Mouse (Mus musculus) megakaryocyte progenitor cell, adult 5-6 weeks (primary cell): ENCODE data around the gene Cnpy3. TPM values are rescaled to one million over a fixed set of nuclear protein-coding genes. Genes with fewer than 3 reads are reported as not detected.
"Not testable (repeated sequence)": the region's sequence is repeated elsewhere in the genome, so short reads cannot be mapped to it uniquely, and the experiment has no call there.

Source experiments
- ATAC-seq: replicated peaks from 2 replicates; pipeline ENCODE4 v1.8.0; 2016; ENCODE audit warnings: mild to moderate bottlenecking, moderate TSS enrichment, inconsistent platforms; ENCODE audit not compliant: poor library complexity
- total RNA-seq, 2 experiments: library from RNA; stranded (forward) in 1 of 2; stranded (reverse) in 1 of 2; fragments of 157-497, 149-512 nt in 1 of 2; fragments of 200-1000 nt in 1 of 2; gene quantifications; 2 replicates each; pipeline versions ENCODE4 v1.2.3 to v1.2.4; 2015 to 2017

Gene Cnpy3
- total RNA-seq, 2 experiments from 2014 or later, result 30.6 to 101 TPM

- no peak; the same call in 1 of the 2 replicates for ATAC-seq
Measured at GRCm38 (mm10) chr17:46767868-46768267, 15.9 kb upstream of the Cnpy3 start.

- not testable (repeated sequence) for ATAC-seq
Measured at GRCm38 (mm10) chr17:46764916-46765315, 12.9 kb upstream of the Cnpy3 start.

GRCm38 (mm10) chr17:46763544-46763943 is 11.5 kb upstream of the Cnpy3 start, which contains the start of gene Ptcra:
Gene Ptcra (minus strand): TSS chr17:46763712.
- no peak for ATAC-seq

- ATAC-seq, result no peak
Measured at GRCm38 (mm10) chr17:46758753-46759152, 6.7 kb upstream of the Cnpy3 start.

- peak; percentile 59 for ATAC-seq
Measured at GRCm38 (mm10) chr17:46751056-46751793, 789 bp downstream of the Cnpy3 start.

- ATAC-seq, result no peak
Measured at GRCm38 (mm10) chr17:46750580-46750979, 1.4 kb downstream of the Cnpy3 start.

GRCm38 (mm10) chr17:46749282-46749681 is 2.7 kb downstream of the Cnpy3 start:
- no peak for ATAC-seq

GRCm38 (mm10) chr17:46747806-46748205 is 4.2 kb downstream of the Cnpy3 start:
- no peak for ATAC-seq

- ATAC-seq, result no peak
Measured at GRCm38 (mm10) chr17:46747234-46747633, 4.8 kb downstream of the Cnpy3 start.

- no peak for ATAC-seq
Measured at GRCm38 (mm10) chr17:46745506-46745905, 6.5 kb downstream of the Cnpy3 start.

- ATAC-seq, result no peak
Measured at GRCm38 (mm10) chr17:46742986-46743385, 9.0 kb downstream of the Cnpy3 start.

GRCm38 (mm10) chr17:46741305-46741704 is 10.7 kb downstream of the Cnpy3 start:
- no peak for ATAC-seq

GRCm38 (mm10) chr17:46736160-46736559 is 15.9 kb downstream of the Cnpy3 start:
- peak; percentile 90 for ATAC-seq

GRCm38 (mm10) chr17:46735287-46735686 is 16.7 kb downstream of the Cnpy3 start:
- no peak for ATAC-seq

- ATAC-seq, result no peak
Measured at GRCm38 (mm10) chr17:46734055-46734454, 18.0 kb downstream of the Cnpy3 start.

- peak; percentile 5; the same call in 1 of the 2 replicates for ATAC-seq
Measured at GRCm38 (mm10) chr17:46728904-46729318, 23.1 kb downstream of the Cnpy3 start, which contains the start of gene Gnmt. Gene Gnmt (minus strand): TSS chr17:46729168.

GRCm38 (mm10) chr17:46728496-46728895 is 23.5 kb downstream of the Cnpy3 start:
- no peak for ATAC-seq

- no peak for ATAC-seq
Measured at GRCm38 (mm10) chr17:46728021-46728420, 24.0 kb downstream of the Cnpy3 start.

- no peak for ATAC-seq
Measured at GRCm38 (mm10) chr17:46727271-46727670, 24.7 kb downstream of the Cnpy3 start.

- no peak for ATAC-seq
Measured at GRCm38 (mm10) chr17:46725731-46726645, 26.0 kb downstream of the Cnpy3 start.

GRCm38 (mm10) chr17:46725273-46725672 is 26.7 kb downstream of the Cnpy3 start:
- peak; percentile 81 for ATAC-seq
